Mouse (Mus musculus) C2C12 (cell line): Measurements from ENCODE around the gene Ttc30a2.

Experiments
- CEBPB ChIP-seq: IDR thresholded peaks from one replicate; pipeline ENCODE4 v1.6.1; 2011; ENCODE audit warnings: low read depth, mild to moderate bottlenecking, control low read depth, moderate library complexity
- CTCF ChIP-seq: IDR thresholded peaks from one replicate; pipeline ENCODE4 v1.5.1; 2011; ENCODE audit not compliant: control insufficient read depth, insufficient read depth, insufficient read length
- USF1 ChIP-seq: IDR thresholded peaks from one replicate; pipeline ENCODE4 v1.6.1; 2011; ENCODE audit warnings: low read depth, mild to moderate bottlenecking, control low read depth, moderate library complexity

GRCm38 (mm10) chr2:76002899-76003298, 24.9 kb upstream of the Ttc30a2 start:
- no peak for TF ChIP-seq CTCF
- TF ChIP-seq USF1 = no peak
- no peak for TF ChIP-seq CEBPB
